Mouse (Mus musculus) embryo, embryonic 11.5 days (tissue): ENCODE measurements around the gene Cdsn.

Experiments
- DNase-seq: peaks from one replicate; pipeline ENCODE4 v3.0.0-alpha.2; 2012; ENCODE audit warnings: low read depth, low spot score

The Cdsn gene

GRCm38 (mm10) chr17:35534343-35534742 is 17.6 kb upstream of the Cdsn start:
- peak; percentile 69 for DNase-seq

- DNase-seq, result no peak
Observed at GRCm38 (mm10) chr17:35537421-35537820, 14.5 kb upstream of the Cdsn start.

- no peak for DNase-seq
Observed at GRCm38 (mm10) chr17:35538476-35538875, 13.5 kb upstream of the Cdsn start.

- DNase-seq, result no peak
Observed at GRCm38 (mm10) chr17:35539540-35539939, 12.4 kb upstream of the Cdsn start.

GRCm38 (mm10) chr17:35542761-35543411 is 9.0 kb upstream of the Cdsn start:
- no peak for DNase-seq

GRCm38 (mm10) chr17:35543412-35543861 is 8.5 kb upstream of the Cdsn start:
- no peak for DNase-seq

- DNase-seq, result no peak
Observed at GRCm38 (mm10) chr17:35544001-35544400, 7.9 kb upstream of the Cdsn start.

- DNase-seq, result peak; percentile 37
Observed at GRCm38 (mm10) chr17:35544680-35545079, 7.2 kb upstream of the Cdsn start.

- no peak for DNase-seq
Observed at GRCm38 (mm10) chr17:35547465-35547864, 4.5 kb upstream of the Cdsn start.

- DNase-seq, result no peak
Observed at GRCm38 (mm10) chr17:35548636-35549035, 3.3 kb upstream of the Cdsn start.

GRCm38 (mm10) chr17:35549437-35550142 is 2.3 kb upstream of the Cdsn start:
- DNase-seq, result no peak

- no peak for DNase-seq
Observed at GRCm38 (mm10) chr17:35550143-35550494, 1.8 kb upstream of the Cdsn start.

GRCm38 (mm10) chr17:35550871-35551270 is 1.1 kb upstream of the Cdsn start:
- no peak for DNase-seq

- DNase-seq, result no peak
Observed at GRCm38 (mm10) chr17:35554321-35554720, 2.4 kb downstream of the Cdsn start.

- DNase-seq, result no peak
Observed at GRCm38 (mm10) chr17:35554761-35555397, 3.0 kb downstream of the Cdsn start.

GRCm38 (mm10) chr17:35556186-35556765 is 4.3 kb downstream of the Cdsn start:
- DNase-seq, result no peak

GRCm38 (mm10) chr17:35556812-35557211 is 4.9 kb downstream of the Cdsn start:
- DNase-seq, result peak; percentile 23

- no peak for DNase-seq
Observed at GRCm38 (mm10) chr17:35557351-35557750, 5.4 kb downstream of the Cdsn start.

- no peak for DNase-seq
Observed at GRCm38 (mm10) chr17:35558216-35558615, 6.3 kb downstream of the Cdsn start.

GRCm38 (mm10) chr17:35567150-35567549 is 15.2 kb downstream of the Cdsn start, which contains the start of gene 2300002M23Rik:
2300002M23Rik (plus strand) TSS chr17:35567450.
- DNase-seq, result no peak

GRCm38 (mm10) chr17:35567767-35568166 is 15.8 kb downstream of the Cdsn start:
- DNase-seq, result no peak
